Comparison of ENCODE assay signal across 9 mouse cellular contexts in the genomic region with DNA sequence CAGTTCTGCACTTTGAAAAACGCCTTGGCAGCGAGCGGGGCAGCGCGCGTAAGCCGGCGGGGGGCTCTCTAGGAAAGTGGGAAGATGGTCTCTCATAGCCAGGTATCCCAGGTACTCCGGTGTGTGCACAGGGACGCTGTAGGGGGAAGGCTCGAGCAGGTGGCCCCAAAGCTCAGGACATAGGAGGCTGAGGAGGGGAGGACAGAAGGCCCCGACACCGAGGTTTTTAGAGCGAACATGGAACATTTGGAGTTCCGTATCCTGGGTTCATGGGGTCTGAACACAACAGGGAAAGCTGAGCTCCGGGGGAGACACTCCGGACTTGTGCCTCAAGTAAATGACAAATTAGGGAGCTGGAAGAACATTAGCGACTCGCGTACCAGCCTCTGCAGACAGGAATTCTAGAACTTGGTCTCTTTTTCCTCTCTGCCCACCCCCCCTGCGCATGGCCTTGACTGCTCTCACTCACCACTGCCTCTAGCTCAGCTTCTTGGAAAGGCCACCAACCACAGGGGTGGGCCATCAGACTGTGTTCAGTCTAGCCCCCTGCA. TPM values are rescaled to one million over a fixed set of nuclear protein-coding genes. Genes with fewer than 3 reads are reported as not detected.
DNase-seq lines count a peak whose midpoint lies in the region; ATAC-seq and TF ChIP-seq lines count a peak whose summit lies in the region.
"Had no signal": no experiment of that assay in that cellular context is flagged by ENCODE, and none has a peak within 500 bp of the region (broad histone marks: within the 10 kb centered on the region; RNA-seq: fewer than 3 reads in every experiment).

No protein-coding gene starts in this region.

- no peak for TF ChIP-seq POLR2A in embryonic fibroblast, embryonic 13.5 days (IDR thresholded peaks at IDR 0.05; ENCODE audit: low read depth, low read length)

- in situ Hi-C loops in ES-E14 (cut with MboI; ENCODE audit: low sequenced_read_pairs in 2 of 2, unreplicated experiment in 2 of 2) = no loop called here

- H3K27me3 ChIP-seq in heart, embryonic 12.5 days (replicated peaks) = peaks cover 74% of the 10 kb centered on the region
- H3K27me3 ChIP-seq in limb, embryonic 15.5 days = peaks cover 34% of the 10 kb centered on the region
- peaks cover 17% of the 10 kb centered on the region for H3K27me3 ChIP-seq in stomach, embryonic 15.5 days (replicated peaks)

- DNase-seq in heart, adult 18-20 months = no peak
- DNase-seq in ES-E14 (ENCODE audit: low read depth, low spot score) = no peak
- no peak for DNase-seq in testis, postnatal 10 days (ENCODE audit: low spot score)
- DNase-seq in layer of hippocampus, postnatal 36 days = no peak

- peak overlapping the region; percentile 80 for H3K9ac ChIP-seq in heart, embryonic 12.5 days
- peak overlapping the region; percentile 48; the same call in 1 of the 2 replicates for H3K9ac ChIP-seq in ES-E14 (ENCODE audit: insufficient read depth, low read depth, low read length, poor library complexity, severe bottlenecking)
- peak overlapping the region; percentile 60 for H3K9ac ChIP-seq in limb, embryonic 15.5 days
- H3K9ac ChIP-seq in stomach, embryonic 15.5 days = peak overlapping the region; percentile 60; the same call in 1 of the 2 replicates

- ATAC-seq in heart, embryonic 12.5 days (ENCODE audit: insufficient number of reproducible peaks, low FRiP score) = no peak
- no peak; the same call in 1 of the 2 replicates for ATAC-seq in limb, embryonic 15.5 days (ENCODE audit: insufficient number of reproducible peaks, low FRiP score, low TSS enrichment, low read depth)
- ATAC-seq in stomach, embryonic 15.5 days (ENCODE audit: insufficient read depth, low FRiP score, low read depth) = no peak

- H3K27ac ChIP-seq in heart, embryonic 12.5 days (ENCODE audit: poor library complexity, severe bottlenecking) = no peak overlapping the region
- H3K27ac ChIP-seq in ES-E14 (ENCODE audit: insufficient read depth, low read depth, low read length, poor library complexity, severe bottlenecking) = peak overlapping the region; percentile 14; the same call in 1 of the 2 replicates
- H3K27ac ChIP-seq in embryonic fibroblast, embryonic 13.5 days (ENCODE audit: insufficient read depth, low read length) = no peak overlapping the region
- H3K27ac ChIP-seq in limb, embryonic 15.5 days = no peak overlapping the region
- no peak overlapping the region for H3K27ac ChIP-seq in stomach, embryonic 15.5 days
- H3K27ac ChIP-seq: macrophage had no signal

- TF ChIP-seq CTCF in embryonic fibroblast, embryonic 13.5 days (IDR thresholded peaks at IDR 0.05; ENCODE audit: borderline replicate concordance, insufficient read depth, low read length) = no peak

- no peaks in the 10 kb centered on the region for H3K9me3 ChIP-seq in heart, embryonic 12.5 days (replicated peaks)
- no peaks in the 10 kb centered on the region for H3K9me3 ChIP-seq in ES-E14 (ENCODE audit: control insufficient read depth, insufficient read depth, low read depth, low read length)
- no peaks in the 10 kb centered on the region for H3K9me3 ChIP-seq in limb, embryonic 15.5 days
- no peaks in the 10 kb centered on the region for H3K9me3 ChIP-seq in stomach, embryonic 15.5 days

- peak overlapping the region; percentile 76 for H3K4me3 ChIP-seq in heart, embryonic 12.5 days
- H3K4me3 ChIP-seq in ES-E14 (ENCODE audit: insufficient read depth in 1 of 2, low read depth in 1 of 2, low read length in 2 of 2, poor library complexity in 1 of 2, severe bottlenecking in 1 of 2) = peak overlapping the region; percentile 79 to 93
- H3K4me3 ChIP-seq in embryonic fibroblast, embryonic 13.5 days (ENCODE audit: insufficient read depth, low read length) = peak overlapping the region; percentile 77
- peak overlapping the region; percentile 78 for H3K4me3 ChIP-seq in limb, embryonic 15.5 days
- peak overlapping the region; percentile 89 for H3K4me3 ChIP-seq in stomach, embryonic 15.5 days (replicated peaks)

- H3K4me2 ChIP-seq in heart, embryonic 12.5 days = peak overlapping the region; percentile 81
- peak overlapping the region; percentile 90 for H3K4me2 ChIP-seq in limb, embryonic 15.5 days
- H3K4me2 ChIP-seq in stomach, embryonic 15.5 days = peak overlapping the region; percentile 94

- peaks cover 44% of the 10 kb centered on the region for H3K4me1 ChIP-seq in heart, embryonic 12.5 days (replicated peaks)
- peaks cover 11 to 42% of the 10 kb centered on the region in 2 experiments for H3K4me1 ChIP-seq in ES-E14 (ENCODE audit: control insufficient read depth in 2 of 2, insufficient read depth in 2 of 2, low read length in 2 of 2, poor library complexity in 1 of 2)
- H3K4me1 ChIP-seq in embryonic fibroblast, embryonic 13.5 days (ENCODE audit: control insufficient read depth, insufficient read depth, low read length) = no peaks in the 10 kb centered on the region; the same call in 1 of the 2 replicates
- peaks cover 61% of the 10 kb centered on the region for H3K4me1 ChIP-seq in limb, embryonic 15.5 days
- H3K4me1 ChIP-seq in stomach, embryonic 15.5 days = peaks cover 48% of the 10 kb centered on the region

- 2% methylated on average over 21 of the region's 21 CpGs for WGBS in heart, embryonic 12.5 days
- WGBS in limb, embryonic 15.5 days = 1% methylated on average over 21 of the region's 21 CpGs
- WGBS in stomach, embryonic 15.5 days = 6% methylated on average over 21 of the region's 21 CpGs

- 0 out of 2 replicates have a peak, but pooled peaks cover 2% of the 10 kb centered on the region for H3K36me3 ChIP-seq in heart, embryonic 12.5 days
- peaks cover 5% of the 10 kb centered on the region for H3K36me3 ChIP-seq in ES-E14 (ENCODE audit: control insufficient read depth, insufficient read depth, low read length, poor library complexity, severe bottlenecking)
- H3K36me3 ChIP-seq in limb, embryonic 15.5 days = peaks cover 6% of the 10 kb centered on the region
- 0 out of 2 replicates have a peak, but pooled peaks cover 4% of the 10 kb centered on the region for H3K36me3 ChIP-seq in stomach, embryonic 15.5 days

TF ChIP-seq in ES-E14, 5 proteins besides CTCF, POLR2A, EP300 and RAD21:
- TF ChIP-seq MAFK (IDR thresholded peaks at IDR 0.05; ENCODE audit: insufficient read depth, low read depth, low read length) = no peak
- no peak for TF ChIP-seq CHD2 (IDR thresholded peaks at IDR 0.05; ENCODE audit: low read depth, low read length)
- no peak for TF ChIP-seq ZNF384 (IDR thresholded peaks at IDR 0.05; ENCODE audit: low read depth, low read length)
- no peak for TF ChIP-seq HCFC1 (IDR thresholded peaks at IDR 0.05; ENCODE audit: borderline replicate concordance, insufficient read depth, low read length)
- no peak for TF ChIP-seq ZC3H11A (IDR thresholded peaks at IDR 0.05; ENCODE audit: borderline replicate concordance, low read depth, low read length)

RNA-seq across cellular contexts. Expression of gene Cacnb3, which starts 4.7 kb away (rescaled TPM):
- polyA plus RNA-seq in heart, embryonic 12.5 days (2016; fragmentation: Nextera tagmentation; extraction: Ambion mirVana) = 9.5 and 10.3 TPM in 2 replicates
- total RNA-seq in heart, adult 18-20 months (2021) = 1 to 10 TPM; 2.7 to 3.3 TPM
- 27.3 and 32.0 TPM in 2 replicates for total RNA-seq in ES-E14 (2012; rRNA removed)
- polyA plus RNA-seq in embryonic fibroblast, embryonic 13.5 days (2011; ENCODE audit: insufficient read length, low read depth, missing spikeins) = 40.5 and 44.2 TPM in 2 replicates
- 41.4 and 46.6 TPM in 2 replicates for polyA plus RNA-seq in limb, embryonic 15.5 days (2015; fragmentation: Nextera tagmentation; extraction: Ambion mirVana)
- 29.0 and 32.2 TPM in 2 replicates for polyA plus RNA-seq in stomach, embryonic 15.5 days (2015; fragmentation: Nextera tagmentation; extraction: Ambion mirVana)
- total RNA-seq in layer of hippocampus, postnatal 36 days (2021) = 100 to 1,000 TPM; 198 to 206 TPM

RNA-seq across cellular contexts. Expression of gene Adcy6, which starts 25.5 kb away (rescaled TPM):
- 46.7 and 46.8 TPM in 2 replicates for polyA plus RNA-seq in heart, embryonic 12.5 days (2016; fragmentation: Nextera tagmentation; extraction: Ambion mirVana)
- total RNA-seq in heart, adult 18-20 months (2021) = 100 to 1,000 TPM; 141 to 148 TPM
- total RNA-seq in ES-E14 (2012; rRNA removed) = 9.0 and 15.3 TPM in 2 replicates
- 49.8 and 56.5 TPM in 2 replicates for polyA plus RNA-seq in embryonic fibroblast, embryonic 13.5 days (2011; ENCODE audit: insufficient read length, low read depth, missing spikeins)
- polyA plus RNA-seq in limb, embryonic 15.5 days (2015; fragmentation: Nextera tagmentation; extraction: Ambion mirVana) = 15.1 and 15.8 TPM in 2 replicates
- polyA plus RNA-seq in stomach, embryonic 15.5 days (2015; fragmentation: Nextera tagmentation; extraction: Ambion mirVana) = 21.9 and 22.5 TPM in 2 replicates
- 10 to 100 TPM; 43.7 to 48.8 TPM for total RNA-seq in layer of hippocampus, postnatal 36 days (2021)

RNA-seq across cellular contexts. Expression of gene Ddx23, which starts 27.3 kb away (rescaled TPM):
- 15.0 and 16.4 TPM in 2 replicates for polyA plus RNA-seq in heart, embryonic 12.5 days (2016; fragmentation: Nextera tagmentation; extraction: Ambion mirVana)
- 10 to 100 TPM; 60.7 to 63.2 TPM for total RNA-seq in heart, adult 18-20 months (2021)
- 147 and 151 TPM in 2 replicates for total RNA-seq in ES-E14 (2012; rRNA removed)
- polyA plus RNA-seq in embryonic fibroblast, embryonic 13.5 days (2011; ENCODE audit: insufficient read length, low read depth, missing spikeins) = 58.8 and 62.4 TPM in 2 replicates
- 18.5 and 24.7 TPM in 2 replicates for polyA plus RNA-seq in limb, embryonic 15.5 days (2015; fragmentation: Nextera tagmentation; extraction: Ambion mirVana)
- 22.9 and 26.8 TPM in 2 replicates for polyA plus RNA-seq in stomach, embryonic 15.5 days (2015; fragmentation: Nextera tagmentation; extraction: Ambion mirVana)
- 10 to 100 TPM; 87.5 to 92.0 TPM for total RNA-seq in layer of hippocampus, postnatal 36 days (2021)

RNA-seq across cellular contexts. Expression of gene Rnd1, which starts 41.9 kb away (rescaled TPM):
- polyA plus RNA-seq in heart, embryonic 12.5 days (2016; fragmentation: Nextera tagmentation; extraction: Ambion mirVana) = 0.91 and 1.1 TPM in 2 replicates
- 1 to 10 TPM in 1 of 2 experiments, under 1 TPM in 1; 0.77 to 1.3 TPM for total RNA-seq in heart, adult 18-20 months (2021)
- total RNA-seq in ES-E14 (2012; rRNA removed) = 5.7 and 7.6 TPM in 2 replicates
- polyA plus RNA-seq in embryonic fibroblast, embryonic 13.5 days (2011; ENCODE audit: insufficient read length, low read depth, missing spikeins) = 9.6 and 14.3 TPM in 2 replicates
- 0.71 and 0.95 TPM in 2 replicates for polyA plus RNA-seq in limb, embryonic 15.5 days (2015; fragmentation: Nextera tagmentation; extraction: Ambion mirVana)
- 1.3 and 1.4 TPM in 2 replicates for polyA plus RNA-seq in stomach, embryonic 15.5 days (2015; fragmentation: Nextera tagmentation; extraction: Ambion mirVana)
- 1 to 10 TPM; 7.2 to 7.6 TPM for total RNA-seq in layer of hippocampus, postnatal 36 days (2021)
